Mouse (Mus musculus) cerebellum, postnatal 36 days (tissue): ENCODE results near the gene C530025M09Rik.

Source experiments
- DNase-seq, 2 experiments: peaks; one replicate each; pipeline ENCODE4 v3.0.0; 2021 to 2022; ENCODE audit warnings: mixed read lengths in 2 of 2

The C530025M09Rik gene

GRCm38 (mm10) chr2:149798613-149799012 is 32.4 kb downstream of the C530025M09Rik start:
- DNase-seq: no peak
